Mouse (Mus musculus) bone marrow macrophage, adult 2 months (primary cell): ENCODE data around the gene Atcay.

Experiments
- CTCF ChIP-seq: IDR thresholded peaks from 2 replicates; pipeline ENCODE4 v1.5.1; 2012; ENCODE audit warnings: low read depth, mild to moderate bottlenecking, low read length, moderate library complexity
- POLR2A ChIP-seq: IDR thresholded peaks from 2 replicates; pipeline ENCODE4 v1.6.1; 2012; ENCODE audit warnings: mild to moderate bottlenecking, low read depth, low read length, borderline replicate concordance

- TF ChIP-seq CTCF (no peak), POLR2A (no peak)
Measured at GRCm38 (mm10) chr10:81202978-81203720, 27.5 kb downstream of the Atcay start.
